Mouse (Mus musculus): ENCODE data around the gene Rnf5.

GRCm38 (mm10) chr17:34604061-34604508 is 595 bp upstream of the Rnf5 start, which contains the start of gene Agpat1:
- no peak for TF ChIP-seq CTCF (IDR thresholded peaks at IDR 0.05; ENCODE audit: low read depth)
- TF ChIP-seq EP300 (optimal IDR thresholded peaks at IDR 0.05), result no peak

Data from stomach, postnatal 0 days (tissue).